Mouse (Mus musculus) E14TG2a.4 (cell line): ENCODE data around the gene Taf13.

ENCODE experiments used
- CTCF ChIP-seq: conservative IDR thresholded peaks from 2 replicates; pipeline ENCODE4 v1.5.1; 2014; ENCODE audit warnings: low read length
- NANOG ChIP-seq: IDR thresholded peaks from 2 replicates; pipeline ENCODE4 v1.6.1; 2014; ENCODE audit warnings: borderline replicate concordance, low read length, mixed read lengths
- POU5F1 ChIP-seq: IDR thresholded peaks from 2 replicates; pipeline ENCODE4 v1.6.1; 2014; ENCODE audit warnings: low read length, borderline replicate concordance

DNA sequence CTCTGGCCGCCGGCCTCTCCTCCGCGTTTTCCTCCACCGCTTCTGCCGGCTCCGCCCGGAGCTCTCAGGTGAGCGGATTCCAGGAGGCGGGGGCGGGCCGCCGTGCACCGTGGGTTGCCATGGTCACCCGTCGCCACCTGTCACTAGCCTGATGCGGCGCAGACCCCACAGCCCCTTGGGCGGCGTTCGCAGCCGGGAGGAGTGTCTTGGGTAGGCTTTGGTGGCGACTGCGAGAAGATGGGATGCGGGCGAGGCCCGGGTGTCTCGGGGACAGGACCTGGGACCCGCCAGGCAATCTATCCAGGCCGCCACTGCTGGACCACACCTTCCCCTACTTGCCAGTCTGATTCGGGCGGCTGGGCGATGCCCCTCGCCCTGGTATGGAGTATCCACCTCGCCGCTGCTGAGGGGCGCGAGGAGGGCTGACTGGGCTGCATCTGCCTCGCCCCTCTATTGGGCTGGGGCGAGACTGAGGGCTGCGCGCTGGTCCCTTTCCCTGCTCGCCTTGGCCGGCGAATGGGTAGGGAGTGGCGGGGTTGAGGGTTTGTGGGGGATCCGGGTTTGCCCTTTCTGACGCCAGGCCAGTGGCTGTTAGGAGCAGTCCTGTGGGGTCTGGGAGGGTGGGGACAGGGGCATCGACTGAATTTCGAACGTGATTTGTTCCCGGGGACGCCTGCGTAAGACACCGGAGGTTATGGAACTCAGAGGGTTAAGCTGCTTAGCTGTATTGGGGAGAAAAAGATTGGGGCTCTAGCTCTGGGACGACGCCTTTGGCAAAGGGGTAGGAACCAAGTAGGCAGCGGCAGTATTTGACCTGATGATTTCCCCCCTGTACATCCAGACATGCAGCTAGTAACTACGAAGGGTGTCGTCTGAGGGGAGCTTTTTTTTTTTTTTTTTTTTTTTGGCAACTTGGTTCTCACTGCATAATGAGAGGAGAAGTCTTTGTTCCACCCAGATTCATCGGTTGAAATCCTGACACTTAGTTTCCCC lies 20.3 kb downstream of the Taf13 start:
- TF ChIP-seq CTCF (no peak), POU5F1 (no peak), NANOG (no peak)
